Mouse (Mus musculus) heart, postnatal 4 days (tissue): ENCODE results near the gene Fkbp4. TPM values are rescaled to one million over a fixed set of nuclear protein-coding genes. Genes with fewer than 3 reads are reported as not detected.

Source experiments
- DNase-seq: peaks from one replicate; pipeline ENCODE4 v3.0.0; 2021
- total RNA-seq, 2 experiments: library from RNA; stranded (reverse); gene quantifications; 2 replicates each; pipeline ENCODE4 v1.2.3; 2021

The Fkbp4 gene
- total RNA-seq, 2 experiments from 2014 or later, result 199 to 200 TPM

DNA sequence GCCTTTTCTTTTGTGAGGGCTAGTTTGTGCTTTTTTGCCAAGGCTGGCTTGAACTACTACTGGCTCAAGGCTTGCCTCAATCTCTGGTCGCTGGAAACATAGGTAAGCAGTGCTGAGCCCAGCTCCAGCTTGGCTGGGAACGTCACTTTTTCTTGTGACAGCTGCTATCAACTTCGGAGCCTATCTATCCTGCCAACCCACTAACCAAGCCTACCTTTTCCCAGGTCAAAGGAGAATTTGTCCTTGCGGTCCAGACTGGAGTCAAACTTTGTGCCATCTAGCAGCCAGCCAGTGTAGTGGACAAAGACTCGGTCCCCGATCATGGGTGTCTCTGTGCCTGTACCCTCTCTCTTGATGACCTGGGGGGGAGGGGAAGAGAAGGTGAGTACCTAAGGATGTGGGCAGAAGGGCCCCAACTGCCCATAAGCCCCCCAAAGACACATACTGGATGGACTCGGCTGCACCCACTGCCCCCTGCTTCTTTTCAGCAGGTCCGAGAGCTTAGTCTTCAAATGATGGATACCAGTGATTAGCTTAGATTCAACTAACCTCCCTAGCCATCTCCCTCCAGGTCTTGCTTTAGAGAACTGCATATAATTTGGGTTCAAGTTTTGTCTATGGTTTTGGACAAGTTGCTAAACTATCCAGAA, 2.0 kb downstream of the Fkbp4 start:
- DNase-seq, result no peak

DNA sequence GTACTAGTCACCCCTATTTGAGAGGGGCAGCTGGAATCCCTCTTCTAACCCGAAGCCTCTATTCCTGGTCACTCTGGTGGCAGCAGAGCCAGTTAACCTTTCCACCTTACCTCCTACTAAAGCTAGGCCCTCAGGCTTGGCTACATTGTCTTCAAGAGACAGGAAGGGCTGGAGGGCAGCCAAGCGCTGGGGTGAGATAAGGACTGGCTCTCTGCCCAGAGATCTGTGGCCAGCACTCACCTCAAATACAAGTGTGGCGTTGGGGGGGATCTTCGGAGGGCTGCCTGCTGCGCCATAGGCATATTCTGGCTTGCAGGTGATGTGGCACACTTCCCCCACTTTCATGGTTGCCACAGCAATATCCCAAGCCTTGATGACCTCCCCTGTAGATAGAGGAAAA, 3.0 kb downstream of the Fkbp4 start:
- DNase-seq, result peak; percentile 91

DNA sequence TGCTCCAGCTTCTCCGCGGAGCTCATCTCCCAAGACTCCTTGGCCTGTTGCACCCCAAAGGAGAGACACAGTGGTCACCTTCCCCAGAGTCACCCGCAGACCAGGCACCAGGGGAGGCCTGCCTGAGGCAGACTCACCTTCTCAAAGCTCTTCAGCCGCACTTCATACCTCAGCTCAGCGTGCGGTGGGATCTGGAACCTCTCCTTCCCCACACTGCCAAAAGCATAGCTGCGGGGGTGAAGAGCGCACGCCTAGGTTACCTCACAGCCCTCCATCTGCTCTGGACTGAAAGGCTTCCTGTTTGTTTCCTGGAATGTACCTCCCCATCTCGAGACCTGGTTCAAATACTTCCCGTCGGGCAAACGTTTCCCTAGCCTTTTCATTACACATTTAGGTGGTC, 4.9 kb downstream of the Fkbp4 start:
- no peak for DNase-seq

DNA sequence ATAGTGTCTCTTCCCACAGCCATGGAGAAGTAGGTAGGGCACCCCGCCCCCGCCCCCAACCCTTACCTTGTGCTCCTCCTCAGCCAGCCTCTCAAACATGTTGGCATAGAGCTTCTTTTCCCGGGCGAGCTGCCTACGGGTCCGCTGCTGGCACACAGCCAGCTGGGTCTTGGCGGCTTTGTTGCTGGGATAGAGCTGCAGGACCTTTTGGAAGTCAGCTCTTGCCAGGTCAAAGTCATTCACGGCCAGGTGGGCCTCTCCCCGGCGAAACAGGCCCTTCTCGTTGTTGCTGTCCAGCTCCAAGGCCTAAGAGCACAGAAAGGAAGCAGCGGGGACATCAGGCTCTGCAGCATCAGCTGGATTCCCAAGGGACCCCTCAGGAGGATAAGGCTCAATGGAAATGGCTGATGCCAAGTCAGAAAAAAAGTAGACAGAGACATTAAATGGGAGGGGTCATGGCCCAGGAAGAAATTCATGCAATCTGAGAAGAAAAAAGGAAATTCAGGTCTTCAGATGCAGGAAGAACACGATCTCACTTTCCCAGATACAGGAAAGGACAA, 6.0 kb downstream of the Fkbp4 start:
- peak; percentile 73 for DNase-seq

DNA sequence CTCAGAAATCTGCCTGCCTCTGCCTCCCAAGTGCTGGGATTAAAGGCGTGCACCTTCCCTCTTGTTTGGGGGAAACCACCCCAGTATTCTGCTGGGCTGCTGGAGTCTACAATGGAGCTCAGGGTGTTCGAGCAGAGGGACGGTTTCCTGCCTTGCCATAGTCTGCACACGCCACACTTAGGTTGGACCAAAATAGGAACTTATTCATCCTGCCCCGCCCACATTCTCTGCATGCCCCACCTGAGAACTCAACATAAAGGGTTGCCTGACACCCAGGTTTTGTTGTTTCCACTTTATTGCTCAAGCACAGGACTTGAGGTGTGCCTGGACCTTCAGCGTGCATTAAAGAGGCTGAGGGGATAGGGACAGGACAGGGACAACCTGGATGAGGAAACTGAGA, 8.7 kb downstream of the Fkbp4 start:
- no peak for DNase-seq

DNA sequence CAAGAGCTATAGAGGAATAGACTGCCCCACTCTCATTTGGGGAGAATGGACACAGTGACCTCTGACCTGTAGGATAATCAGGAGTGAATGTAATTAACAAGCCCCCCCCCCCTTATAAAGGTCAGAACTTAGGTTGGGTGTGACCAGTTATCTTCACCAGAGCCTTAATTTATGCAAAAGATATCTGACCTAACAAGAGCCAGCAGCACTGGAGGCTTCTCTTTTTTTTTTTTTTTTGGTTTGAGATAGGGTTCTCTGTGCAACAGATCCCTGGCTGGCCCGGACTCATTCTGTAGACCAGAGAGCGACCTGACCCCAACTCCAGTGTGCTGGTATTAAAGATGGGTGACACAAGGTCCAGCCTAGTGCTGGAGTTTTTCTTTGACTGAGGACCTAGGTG, 9.2 kb downstream of the Fkbp4 start:
- no peak for DNase-seq

DNA sequence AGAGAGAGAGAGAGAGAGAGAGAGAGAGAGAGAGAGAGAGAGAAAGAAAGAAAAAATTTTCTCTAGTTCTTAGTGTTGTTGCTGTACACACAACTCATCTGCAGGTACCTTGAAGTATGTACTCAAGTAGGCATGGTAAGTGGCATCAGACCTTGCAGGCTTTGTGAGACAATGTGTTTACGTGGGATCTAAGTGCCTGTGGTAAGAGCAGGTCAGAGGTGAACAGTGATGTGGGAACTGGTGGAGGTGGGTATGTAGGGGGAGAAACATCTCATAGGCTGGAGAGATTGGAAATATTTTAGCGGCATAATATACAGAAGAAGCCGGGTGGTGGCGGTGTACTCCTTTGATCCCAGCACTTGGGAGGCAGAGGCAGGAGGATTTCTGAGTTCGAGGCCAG, 10.9 kb downstream of the Fkbp4 start:
- no peak for DNase-seq

DNA sequence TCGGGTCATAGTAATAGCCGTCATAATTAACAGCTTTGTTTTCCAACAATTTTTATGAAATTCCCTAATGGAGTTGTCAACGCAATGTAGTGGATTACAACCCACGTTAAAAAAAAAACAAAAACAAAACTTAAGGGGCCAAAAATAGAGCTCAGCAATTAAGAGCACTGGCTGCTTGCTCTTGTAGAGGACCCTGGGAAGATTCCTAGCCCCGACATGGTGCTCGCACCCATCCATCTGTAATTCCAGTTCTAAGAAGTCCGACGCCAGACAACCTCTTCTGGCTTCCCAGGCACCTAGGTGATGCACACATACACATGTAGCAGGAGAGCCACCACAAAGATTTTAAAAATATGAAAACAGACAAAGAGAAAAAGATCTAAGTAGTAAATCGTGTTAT, 13.4 kb downstream of the Fkbp4 start:
- DNase-seq, result no peak

DNA sequence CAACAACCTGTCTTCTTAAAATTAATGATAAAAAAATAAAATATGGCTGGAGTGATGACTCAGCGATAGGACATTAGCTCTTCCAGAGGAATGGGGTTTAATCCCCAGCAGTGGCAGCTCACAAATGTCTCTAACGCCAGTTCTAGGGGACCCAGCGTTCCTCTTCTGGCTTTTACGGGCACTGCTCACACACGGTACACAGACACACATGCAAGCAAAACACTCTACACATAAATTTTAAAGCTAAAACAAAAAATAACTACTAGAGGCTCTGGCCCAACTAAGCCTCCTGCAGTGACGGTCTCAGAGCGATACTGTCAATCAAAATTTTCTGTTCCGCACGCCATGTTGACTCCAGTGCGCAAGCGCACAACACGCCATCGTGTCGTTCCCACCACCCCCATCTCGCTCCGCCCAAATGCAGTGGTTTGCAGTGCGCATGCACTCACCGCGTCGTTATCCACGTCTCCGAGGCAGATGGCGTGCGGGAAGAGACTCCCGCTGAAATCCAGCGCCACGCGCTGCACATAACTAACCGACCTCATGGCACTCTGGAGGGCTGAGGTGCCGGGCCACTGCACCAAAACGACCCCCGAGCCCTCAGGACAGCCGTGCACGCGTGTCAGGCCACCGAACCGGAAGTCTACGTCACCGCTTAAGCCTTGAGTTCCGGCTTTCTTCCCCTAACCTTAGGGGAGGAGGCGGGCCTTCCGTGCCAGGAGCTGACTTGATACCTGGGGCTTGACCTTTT, 14.0 kb downstream of the Fkbp4 start, which contains the start of gene Itfg2:
Gene Itfg2, minus strand, starts transcription at position 663 of the 751 bp plus-strand sequence.
- peak; percentile 96 for DNase-seq

DNA sequence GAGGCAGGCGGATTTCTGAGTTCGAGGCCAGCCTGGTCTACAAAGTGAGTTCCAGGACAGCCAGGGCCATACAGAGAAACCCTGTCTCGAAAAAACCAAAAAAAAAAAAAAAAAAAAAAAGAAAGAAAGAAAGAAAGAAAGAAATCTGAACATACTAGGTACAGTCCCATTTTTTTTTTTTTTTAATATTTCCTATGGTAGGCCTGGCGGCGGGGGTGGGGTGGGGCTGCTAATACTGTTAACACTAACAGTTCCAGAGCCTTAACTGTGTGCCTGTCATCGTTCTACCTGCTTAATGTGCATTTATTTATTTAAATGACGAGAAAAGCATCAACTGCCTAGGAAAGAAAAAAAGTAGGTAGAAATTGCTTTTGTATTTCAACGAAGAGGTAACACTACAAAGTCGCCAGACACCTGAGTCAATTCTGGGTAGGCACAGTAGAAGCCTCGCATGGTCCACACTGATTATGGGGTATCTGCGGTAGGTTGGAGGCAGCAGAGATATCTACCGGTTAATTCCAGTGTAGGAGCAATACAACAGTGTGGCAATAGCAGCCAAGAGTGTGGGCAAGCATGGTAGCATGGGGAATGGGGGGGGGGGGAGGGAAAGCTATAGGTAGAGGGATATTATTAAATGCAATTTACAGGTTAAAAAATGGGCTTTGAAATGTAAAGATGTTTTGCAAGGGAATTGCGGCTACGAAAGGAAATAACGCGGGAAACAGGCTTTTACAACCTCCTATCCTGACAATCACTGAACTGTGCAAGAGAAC, 14.8 kb downstream of the Fkbp4 start:
- no peak for DNase-seq

DNA sequence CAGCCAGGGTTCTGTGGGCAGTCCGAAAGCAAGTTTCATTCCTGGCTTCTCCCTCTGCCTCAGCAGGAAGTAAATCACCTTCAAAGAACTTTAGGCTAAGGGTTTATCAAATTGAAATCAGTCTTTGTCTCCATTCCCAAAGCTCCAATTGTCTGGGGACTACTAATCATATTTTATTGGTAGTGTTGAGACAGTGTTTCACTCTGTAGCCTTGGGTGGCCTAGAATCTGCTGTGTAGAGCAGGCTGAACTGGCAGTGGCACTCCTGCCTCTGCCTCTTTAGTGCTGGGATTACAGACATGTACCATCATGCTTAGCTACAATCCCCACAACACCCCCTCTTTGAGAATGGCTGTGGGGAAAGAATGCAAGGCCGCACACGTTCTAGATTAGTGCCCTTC, 17.0 kb downstream of the Fkbp4 start:
- no peak for DNase-seq

DNA sequence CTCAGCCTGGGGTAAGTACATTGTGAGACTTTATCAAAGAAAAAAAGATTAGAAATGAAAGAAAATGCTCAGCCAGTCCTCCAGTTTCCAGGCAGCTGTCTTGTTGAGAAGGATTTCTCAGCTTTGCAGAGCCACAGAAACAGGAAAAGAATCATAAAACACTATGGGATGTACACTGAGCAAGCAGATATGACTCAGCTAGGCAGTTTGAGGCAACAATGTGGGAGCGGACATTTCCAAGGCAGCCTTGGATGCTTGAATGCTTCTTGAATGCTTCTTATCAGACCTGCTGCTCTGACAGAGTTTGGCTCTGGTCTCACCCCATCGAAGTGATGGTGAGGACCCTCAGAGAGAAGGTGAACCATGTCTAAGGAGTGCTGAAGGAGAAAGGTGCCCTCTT, 17.4 kb downstream of the Fkbp4 start:
- no peak for DNase-seq

DNA sequence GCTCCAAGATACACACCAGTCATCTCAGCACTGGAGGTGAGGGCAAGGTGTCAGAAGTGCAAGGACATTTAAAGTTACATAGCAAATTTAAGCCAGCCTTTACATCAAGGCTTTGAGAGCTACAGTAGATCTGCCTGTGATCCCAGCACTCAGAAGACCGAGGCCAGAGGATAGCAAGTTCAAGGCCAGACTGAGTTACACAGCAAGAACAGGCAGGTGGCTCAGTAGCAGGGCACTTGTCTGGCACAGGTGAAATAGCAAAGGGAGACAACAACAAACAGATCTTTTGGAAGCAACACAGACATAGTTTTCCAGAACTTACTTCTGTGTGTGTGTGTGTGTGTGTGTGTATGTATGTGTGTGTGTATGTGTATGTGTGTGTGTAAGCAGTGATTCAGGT, 20.4 kb downstream of the Fkbp4 start:
- no peak for DNase-seq

DNA sequence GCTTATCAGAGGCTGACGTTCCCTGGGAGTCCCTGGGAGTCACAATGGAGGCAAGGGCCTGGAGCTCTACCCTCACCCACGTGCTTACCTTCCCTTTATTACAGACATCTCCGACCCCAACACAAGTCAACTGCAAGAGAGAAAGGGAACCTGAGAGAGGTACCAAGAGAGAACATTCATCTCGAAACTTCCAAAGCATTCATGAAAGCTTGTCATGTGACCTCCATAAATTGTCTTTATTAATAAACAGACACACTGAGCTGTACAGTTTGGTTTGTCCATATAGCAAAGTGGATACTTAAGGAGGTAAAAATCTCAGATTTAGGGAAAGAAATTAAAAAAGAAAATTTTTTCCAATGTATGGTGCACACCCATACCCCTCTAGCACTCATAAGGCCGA, 22.3 kb downstream of the Fkbp4 start:
- DNase-seq, result no peak

DNA sequence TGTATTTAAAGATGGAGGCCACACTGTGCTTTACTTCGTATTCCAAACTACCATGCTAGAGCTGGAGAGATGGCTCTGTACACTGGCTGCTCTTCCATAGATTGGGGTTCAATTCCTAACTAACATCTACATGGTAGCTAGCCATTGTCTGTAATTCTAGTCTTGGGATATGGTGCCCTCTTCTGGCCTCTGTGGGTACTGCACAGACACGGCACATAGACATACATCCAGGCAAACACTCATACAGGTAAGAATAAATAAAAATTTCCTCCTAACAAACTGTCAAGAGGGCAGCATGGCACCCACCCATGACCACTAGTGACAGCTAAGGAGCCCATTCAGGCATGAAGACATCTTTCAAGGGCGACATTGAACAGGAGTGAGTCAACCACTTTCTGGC, 27.4 kb downstream of the Fkbp4 start:
- DNase-seq, result peak; percentile 82

DNA sequence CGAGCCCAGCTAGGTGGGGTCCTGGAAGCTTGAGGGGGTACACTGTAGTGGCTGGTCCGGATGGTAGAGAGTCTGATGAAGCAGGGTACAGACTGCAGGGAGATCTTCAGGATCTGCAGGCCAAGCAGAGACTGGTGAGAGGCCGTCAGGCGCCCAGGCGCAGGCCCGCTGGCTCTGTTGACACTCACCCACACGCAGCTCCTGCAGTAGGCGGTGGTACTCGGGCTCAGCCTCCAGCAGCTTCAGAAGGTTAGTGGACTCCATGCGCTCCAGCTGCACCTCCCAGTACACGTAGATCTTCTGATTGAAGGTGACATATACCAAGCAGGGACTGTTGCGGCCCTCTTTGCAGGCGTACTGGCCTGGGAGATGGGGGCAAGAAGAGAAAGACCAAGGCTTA, 28.2 kb downstream of the Fkbp4 start:
- no peak for DNase-seq

DNA sequence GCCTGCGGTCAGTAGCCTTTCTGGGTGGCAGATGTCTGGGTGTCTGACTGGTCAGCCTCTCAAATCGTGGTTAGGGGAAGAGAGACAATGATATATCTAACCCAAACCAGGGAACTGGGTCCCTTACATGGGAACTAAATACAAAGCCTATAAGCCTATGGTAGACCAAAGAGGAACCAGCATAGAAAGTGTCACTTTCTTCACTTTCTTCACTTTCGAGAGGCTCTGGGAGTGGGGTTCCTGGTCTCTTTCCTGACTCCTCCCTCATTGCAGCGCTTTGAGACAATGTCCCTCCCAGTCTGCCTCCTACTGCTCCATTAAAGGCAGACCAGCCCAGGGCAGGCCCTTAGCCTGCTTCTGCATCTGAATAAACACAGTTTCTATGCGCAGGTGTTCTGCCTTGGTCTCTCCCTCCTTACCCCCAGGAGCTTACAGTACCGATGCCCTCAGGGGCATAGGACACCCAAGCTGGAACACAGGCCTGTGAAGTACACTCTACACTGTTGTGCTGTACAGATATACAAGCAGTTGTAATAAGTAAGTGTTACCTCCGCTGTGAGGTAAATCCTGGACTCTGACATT, 29.8 kb downstream of the Fkbp4 start:
- DNase-seq, result no peak

DNA sequence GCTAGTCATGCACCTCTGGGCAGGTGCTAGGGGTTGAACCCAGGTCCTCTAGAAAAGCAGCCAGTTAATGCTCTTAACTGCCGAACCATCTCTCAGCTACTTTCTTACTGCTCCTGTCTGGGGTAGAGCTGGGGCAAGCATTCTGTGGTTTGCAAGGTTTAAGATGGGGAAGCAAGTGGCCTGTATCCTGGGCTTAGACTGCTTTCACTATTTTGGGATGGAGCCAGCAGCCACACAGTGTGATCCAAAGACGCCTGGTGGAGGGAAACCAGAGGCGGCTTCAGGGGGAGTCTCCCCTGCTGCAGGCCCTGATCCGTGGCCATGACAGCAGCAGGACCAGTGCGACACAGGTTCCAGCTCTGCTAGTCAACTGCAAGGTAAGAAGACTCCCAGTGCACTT, 33.8 kb downstream of the Fkbp4 start:
- peak; percentile 25 for DNase-seq

DNA sequence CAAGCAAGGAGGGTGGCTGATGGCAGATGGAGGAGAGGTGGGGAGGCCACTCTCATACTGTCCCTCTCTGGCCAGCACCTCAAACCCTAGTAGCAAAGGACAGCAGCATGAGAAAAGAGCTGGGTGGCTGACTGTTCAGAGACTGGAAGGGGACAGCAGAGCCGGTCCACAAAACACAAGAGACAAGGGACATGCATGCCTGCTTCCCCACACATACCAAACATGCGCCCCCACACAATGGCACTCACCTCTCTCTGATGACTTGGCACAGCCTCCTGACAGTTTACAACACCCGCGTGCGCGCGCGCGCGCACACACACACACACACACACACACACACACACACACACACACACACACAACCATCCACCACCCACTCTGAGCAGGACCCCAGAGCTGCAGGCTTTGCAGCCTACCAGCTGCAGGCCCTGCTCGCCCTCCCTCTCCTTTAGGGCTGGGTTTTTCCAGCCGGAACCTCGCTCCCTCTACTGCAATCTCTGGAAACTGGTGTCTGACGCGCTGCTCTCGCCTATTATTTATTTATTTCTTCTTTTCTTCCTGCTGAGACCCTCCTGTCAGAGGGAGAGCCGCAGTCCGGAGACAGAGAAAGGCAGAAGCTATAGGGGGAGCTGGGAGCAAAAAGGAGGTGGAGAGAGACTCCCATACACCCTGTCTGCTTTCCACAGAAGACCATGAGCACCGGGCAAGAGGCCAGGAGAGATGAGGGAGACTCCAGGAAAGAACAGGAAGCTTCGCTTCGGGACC, 38.9 kb downstream of the Fkbp4 start:
- DNase-seq, result peak; percentile 53

DNA sequence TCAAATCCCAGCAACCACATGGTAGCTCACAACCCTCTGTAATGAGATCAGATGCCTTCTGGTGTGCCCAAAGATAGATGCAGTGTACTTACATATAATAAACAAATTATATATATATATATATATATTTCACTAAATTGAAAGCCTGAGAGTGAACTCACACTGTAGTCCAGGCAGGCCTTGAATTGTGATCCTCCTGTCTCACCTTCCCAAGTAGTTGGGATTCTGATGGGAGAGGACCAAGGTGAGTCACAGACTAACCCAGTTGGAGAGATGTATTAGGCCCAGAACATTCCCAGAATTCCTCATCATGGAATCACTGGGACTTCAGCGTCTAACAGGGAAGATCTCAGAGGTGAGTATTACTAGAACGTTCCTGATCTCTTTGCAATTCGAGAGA, 39.5 kb downstream of the Fkbp4 start, which contains the start of gene Nrip2:
Gene Nrip2, plus strand, starts transcription at position 301 of the 400 bp plus-strand sequence.
- DNase-seq, result no peak

DNA sequence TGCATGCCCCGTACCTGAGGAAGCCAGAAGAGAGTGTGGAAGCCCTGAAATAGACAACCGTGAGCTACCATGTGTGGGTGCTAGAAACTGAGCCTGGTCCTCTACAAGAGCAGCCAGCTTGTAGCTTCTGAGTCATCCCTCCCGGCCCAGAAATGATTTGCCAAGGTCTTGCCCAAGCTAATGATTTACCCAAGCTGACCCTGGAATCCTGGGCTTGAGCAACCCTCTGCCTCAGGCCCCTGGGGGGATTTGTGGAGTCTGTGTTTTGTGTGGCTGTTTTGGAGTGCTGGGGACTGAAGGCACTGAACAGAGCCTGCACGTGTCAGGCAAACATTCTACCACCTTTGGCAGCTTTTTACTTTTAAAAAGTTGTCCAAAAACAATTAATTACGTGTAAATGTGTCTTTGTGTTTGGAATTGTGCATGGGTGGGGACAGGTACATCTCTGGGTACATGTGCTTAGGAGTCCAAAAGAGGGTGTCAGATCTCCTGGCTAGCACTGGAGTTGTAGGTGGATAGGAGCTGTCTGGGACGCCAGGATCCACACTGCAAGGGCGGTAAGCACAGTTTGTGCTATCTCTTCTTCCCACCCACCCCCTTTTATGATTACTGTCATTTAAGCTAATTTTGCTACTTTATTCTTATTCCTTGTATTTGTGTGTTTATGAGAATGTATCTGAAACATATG, 40.8 kb downstream of the Fkbp4 start:
- no peak for DNase-seq
